Mouse (Mus musculus) small intestine, adult 2 months (tissue): ENCODE results near the gene Sytl1.

Source experiments
- CTCF ChIP-seq: fragments of 200-500 bp; IDR thresholded peaks from 2 replicates; pipeline ENCODE4 v1.5.1; 2012; ENCODE audit warnings: low read depth, mild to moderate bottlenecking, control low read depth, inconsistent platforms, low read length, moderate library complexity, mixed read lengths; ENCODE audit not compliant: insufficient replicate concordance, insufficient read length; ENCODE audit errors: extremely low read depth
- POLR2A ChIP-seq: fragments of 200-500 bp; IDR thresholded peaks from 2 replicates; pipeline ENCODE4 v1.6.1; 2012; ENCODE audit warnings: low read depth, mild to moderate bottlenecking, control low read depth, inconsistent platforms, low read length, moderate library complexity

GRCm38 (mm10) chr4:133281513-133281912 lies 18.6 kb upstream of the Sytl1 start:
- TF ChIP-seq CTCF, result no peak
- no peak for TF ChIP-seq POLR2A
